Mouse (Mus musculus) megakaryocyte, embryonic 14.5 days (primary cell): ENCODE results near the gene Nek8.

ENCODE experiments used
- FLI1 ChIP-seq: IDR thresholded peaks from 2 replicates; pipeline ENCODE4 v1.6.1; 2012; ENCODE audit warnings: low read length, inconsistent platforms, mixed read lengths
- GATA1 ChIP-seq: IDR thresholded peaks from 3 replicates; pipeline ENCODE4 v1.6.1; 2012; ENCODE audit warnings: mixed read lengths, low read length, inconsistent platforms, borderline replicate concordance

GRCm38 (mm10) chr11:78209886-78210285 lies 33.4 kb upstream of the Nek8 start:
- TF ChIP-seq GATA1 (no peak), FLI1 (no peak)
